Mouse (Mus musculus) thymus, postnatal 0 days (tissue): ENCODE data around the gene Hras. TPM values are rescaled to one million over a fixed set of nuclear protein-coding genes. Genes with fewer than 3 reads are reported as not detected.
A peak's percentile ranks its signal among the peaks of the same experiment; 100 is the strongest.

ENCODE experiments used
- DNase-seq: peaks from one replicate; pipeline ENCODE4 v3.0.0-alpha.2; 2015; ENCODE audit warnings: low spot score
- polyA plus RNA-seq: library from polyadenylated mRNA; unstranded; fragments of >200 nt; fragmentation: Nextera tagmentation; extraction: Ambion mirVana; gene quantifications from 2 replicates; pipeline ENCODE4 v1.2.1, GENCODE M21; 2015

Hras gene
- polyA plus RNA-seq, 1 experiment from 2014 or later: 66.5 TPM

DNA sequence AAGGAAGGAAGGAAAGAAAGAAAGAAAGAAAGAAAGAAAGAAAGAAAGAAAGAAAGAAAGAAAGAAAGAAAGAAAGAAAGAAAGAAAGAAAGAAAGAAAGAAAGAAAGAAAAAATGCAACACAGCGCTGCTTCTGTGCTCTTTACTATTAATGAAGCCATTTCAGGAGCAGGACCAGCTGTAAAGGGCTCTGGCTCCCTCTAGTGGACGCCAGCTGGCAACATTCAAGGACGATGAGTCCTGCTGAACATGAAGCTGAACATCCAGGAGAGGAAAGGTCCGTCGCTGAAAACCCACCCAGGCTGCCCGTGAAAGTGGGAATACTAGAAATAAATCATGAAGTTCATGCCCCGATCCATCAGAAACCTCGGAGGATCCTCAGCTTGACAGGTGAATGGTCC lies 17.6 kb downstream of the Hras start:
- DNase-seq: peak; percentile 85

DNA sequence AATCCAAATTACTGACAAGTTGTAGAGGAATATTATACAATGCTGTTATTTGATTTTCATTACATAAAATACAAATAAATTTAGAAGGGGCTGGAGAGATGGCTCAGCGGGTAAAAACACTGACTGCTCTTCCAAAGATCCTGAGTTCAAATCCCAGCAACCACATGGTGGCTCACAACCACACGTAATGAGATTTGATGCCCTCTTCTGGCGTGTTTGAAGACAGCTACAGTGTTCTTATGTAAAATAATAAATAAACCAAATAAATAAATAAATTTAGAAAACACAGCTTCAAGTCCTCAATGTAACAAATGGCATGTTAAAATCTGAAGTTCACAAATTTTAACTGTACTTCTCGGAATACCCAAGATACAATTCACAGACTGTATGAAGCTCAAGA lies 18.7 kb downstream of the Hras start:
- DNase-seq: no peak

DNA sequence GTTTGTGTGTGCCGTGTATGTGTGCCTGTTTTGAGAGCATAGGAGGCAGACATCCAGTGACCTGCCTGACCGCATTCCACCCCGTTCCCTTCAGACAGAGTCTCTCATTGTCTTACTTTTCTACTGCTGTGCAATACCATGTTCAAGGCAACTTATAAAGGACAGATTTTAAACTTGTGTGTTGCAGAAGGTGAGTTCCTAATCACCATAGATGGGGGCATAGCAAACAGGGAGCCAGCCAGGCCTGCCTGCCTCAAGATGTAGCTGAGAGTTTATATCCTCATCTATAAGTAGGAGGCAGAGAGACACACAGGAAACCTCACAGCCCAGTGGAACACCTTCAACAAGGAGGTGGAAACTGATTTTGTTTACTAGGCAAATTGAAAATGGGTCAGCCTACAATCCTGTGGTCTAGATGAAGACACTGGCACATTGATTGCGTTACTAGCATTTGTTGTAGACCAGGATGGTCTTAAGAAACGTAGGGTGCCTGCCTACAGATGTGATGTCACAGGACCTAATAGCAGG lies 20.4 kb downstream of the Hras start:
- DNase-seq: no peak

DNA sequence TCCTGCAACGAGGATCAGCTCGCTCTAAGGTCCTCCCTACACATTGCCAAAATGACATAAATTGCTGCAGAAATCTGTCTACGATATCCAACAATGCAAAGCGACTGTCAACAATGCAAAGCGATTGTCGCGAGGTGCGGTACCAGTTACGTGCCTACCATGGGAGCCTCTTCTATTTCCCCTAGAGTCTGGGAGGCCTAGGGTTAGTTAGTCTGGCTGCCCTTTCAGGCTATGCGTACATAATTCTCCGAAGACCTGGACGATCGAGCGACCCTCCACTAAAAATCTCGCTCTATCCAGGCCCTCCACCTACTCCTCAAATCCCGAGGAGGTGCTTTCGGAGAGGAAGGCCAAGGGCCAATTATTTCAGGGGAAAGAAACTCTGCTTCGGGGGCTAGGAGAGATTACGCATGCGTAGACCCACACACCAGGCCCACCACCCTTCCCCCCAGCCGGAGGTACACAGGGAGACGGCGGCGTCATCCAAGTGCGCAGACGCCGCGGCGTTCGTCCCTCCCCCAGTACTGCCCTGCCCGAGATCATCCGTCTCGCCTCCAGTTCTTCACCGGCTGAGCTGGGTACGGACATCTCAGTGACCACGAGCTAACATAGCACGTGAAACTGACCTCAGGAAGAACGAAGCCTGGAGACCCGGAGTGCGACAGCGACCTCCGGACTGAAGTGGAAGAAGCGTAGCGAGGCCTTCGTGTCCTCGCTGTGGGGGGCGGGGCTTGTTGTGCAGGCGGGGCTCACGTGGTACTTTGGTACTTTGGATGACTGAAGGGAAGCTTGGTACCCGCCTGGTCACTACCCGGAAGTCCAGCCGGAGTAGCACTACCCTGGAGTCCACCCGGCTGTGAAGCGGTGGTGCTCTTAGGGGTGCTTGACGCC lies 21.4 kb downstream of the Hras start, which contains the start of gene Rnh1:
Rnh1 (minus strand) TSS at position 742 of the 891 bp plus-strand sequence.
- peak; percentile 95 for DNase-seq

DNA sequence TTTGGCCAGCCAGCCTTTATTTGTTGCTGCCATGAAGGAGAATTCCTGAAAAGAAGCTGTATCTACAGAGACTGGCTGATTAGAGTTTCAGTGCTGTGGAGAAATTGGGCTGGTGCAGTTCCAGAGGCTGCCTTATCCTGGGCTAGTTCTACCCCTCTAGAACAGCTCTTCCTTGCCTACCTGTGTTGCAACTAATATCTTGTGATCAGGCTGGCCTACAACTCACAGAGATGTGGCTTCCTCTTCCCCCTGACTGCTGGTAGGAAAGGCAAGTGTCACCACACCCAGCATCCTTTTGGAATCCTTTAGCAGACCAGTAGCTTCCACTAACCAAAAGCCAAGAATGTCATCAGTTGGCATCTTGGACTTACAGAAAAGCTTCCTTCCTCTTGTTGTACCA lies 23.9 kb downstream of the Hras start:
- DNase-seq: no peak

DNA sequence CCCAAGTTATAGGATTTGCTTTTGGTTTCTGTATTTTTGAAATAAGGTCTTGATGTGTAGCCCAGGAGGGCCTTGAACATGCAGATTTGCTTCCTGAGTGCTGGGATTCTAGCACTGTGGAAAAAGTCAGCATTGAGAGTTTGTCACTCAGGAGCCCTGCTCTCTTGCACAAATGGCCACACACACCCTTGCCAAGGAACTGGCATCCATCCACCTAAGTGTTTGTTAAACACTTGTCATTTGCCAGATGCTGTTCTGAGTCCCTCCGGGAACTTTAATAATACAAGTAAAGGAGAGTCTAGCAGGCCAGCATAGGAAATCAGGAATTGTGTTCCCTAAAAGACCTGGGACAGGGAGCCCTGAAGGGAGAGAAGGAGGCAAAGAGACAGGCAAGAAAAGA lies 24.5 kb downstream of the Hras start:
- DNase-seq: no peak

DNA sequence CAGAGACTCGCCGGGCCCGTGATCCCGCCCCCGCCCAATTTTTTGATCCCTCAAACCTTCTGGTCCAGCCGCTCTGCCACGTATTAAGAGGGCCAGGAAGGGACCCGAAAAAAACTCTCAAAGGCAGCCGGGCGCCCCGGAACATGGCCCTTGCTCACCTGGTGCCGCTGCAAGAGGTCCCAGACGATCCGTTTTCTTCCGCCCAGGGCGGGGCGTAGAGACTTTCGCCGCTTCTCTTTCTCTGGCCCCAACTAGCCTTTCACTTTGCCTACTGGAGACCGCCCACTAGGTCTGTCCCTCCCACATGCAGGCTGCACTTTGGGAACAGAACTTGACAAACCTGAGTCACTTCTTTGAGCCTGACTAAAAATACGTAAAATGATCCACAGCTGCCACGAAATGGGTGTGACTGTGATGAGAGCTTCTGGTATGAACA lies 25.3 kb downstream of the Hras start:
- DNase-seq: peak; percentile 41

DNA sequence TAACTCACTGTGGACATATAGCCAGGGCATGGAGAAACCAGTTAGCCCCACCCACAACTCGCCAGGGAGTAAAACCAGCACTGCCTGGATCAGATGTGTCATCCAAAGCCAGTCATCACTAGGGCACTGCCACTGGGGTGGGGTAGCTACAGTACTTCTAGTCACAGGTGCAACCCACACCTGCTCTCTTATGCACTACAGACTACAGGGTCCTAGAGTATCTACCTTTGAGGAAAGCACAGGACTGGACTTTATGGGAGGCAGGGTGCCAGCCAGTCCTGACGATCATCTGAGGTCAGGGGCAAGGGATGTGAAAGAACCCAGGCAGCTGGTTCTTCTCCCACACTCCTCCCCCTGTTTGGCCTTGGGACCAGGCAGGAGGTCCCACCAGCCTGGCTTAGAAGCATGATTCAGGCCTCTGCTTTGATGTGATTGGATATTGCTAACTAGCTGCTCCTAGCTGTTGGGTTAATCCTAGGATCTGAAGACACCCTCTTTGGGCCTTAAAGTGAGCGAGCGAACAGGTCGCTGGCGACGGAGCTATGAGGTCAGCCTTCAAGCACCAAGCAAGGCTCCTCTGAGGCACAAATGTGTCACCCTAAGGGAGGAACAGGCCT lies 25.8 kb downstream of the Hras start:
- no peak for DNase-seq

DNA sequence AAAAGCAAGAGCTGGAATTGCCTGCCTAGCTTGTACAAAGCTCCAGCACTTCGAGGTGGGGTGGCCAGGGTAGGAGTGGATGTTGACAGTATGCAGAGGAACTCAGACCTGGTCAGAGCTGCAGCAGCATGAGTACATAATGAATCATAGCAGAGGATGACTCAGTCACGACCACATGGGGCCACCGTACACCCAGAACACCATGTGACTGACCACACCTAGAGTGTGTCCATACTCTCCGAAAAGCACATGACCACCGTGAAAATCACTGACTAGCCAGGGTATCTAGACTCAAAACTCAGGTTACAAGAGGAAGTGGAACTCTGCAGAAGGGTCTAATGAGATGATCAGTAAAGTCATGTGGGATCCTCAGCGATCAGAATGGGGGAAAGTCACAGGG lies 29.0 kb downstream of the Hras start:
- no peak for DNase-seq

DNA sequence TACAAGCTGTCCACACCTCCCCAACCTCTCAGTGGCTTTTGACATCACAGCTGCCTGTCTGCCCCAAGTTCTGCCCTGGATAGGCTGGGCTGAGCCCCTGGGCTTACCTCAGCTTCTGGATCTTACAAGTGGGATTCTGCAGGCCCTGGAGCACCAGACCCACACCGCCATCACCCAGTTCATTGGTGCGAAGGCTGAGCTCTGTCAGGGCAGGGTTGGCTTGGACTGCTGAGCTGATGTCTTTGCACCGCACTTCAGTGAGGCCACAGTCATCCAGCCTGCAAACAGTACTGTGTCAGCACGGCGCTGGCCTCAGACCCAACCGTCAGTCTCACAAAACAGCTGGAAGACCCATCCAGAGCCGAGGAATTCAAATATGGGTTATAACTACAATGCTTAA lies 29.4 kb downstream of the Hras start:
- no peak for DNase-seq

DNA sequence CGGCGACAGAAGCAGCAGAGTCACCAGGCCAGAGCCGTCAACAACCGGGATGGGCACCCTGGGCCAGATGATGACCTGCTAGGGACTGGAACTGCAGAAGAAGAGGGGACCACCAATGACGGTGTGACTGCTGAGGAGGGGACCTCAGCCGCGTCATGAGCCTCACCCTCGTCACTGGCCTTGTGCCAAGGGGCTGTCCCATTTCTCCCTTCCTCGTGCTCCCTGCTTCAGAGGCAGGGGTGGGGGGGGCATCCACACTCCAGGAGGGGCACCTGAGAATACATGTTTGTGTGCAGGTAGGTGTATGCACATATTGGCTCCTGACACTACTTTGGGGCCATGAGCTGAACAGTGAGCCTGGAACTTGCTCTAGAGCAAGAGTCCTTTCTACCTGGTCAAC lies 38.4 kb downstream of the Hras start:
- DNase-seq: no peak

DNA sequence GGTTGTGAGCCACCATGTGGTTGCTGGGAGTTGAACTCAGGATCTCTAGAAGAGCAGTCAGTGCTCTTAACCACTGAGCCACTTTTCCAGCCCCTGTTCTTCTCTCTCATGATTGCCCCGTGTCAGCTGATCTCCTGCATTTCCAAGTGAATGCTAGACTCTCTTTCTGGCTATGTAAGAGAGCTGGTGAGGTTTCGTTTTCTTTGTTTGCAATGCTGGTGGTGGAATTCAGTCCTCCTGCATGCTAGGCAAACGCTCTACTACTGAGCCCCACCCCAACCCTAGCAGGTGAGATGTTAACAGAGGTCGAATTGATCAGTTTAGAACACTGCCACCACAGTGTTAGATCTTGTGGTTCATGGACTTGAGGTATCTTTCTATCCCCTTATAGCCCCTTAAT lies 45.2 kb downstream of the Hras start:
- no peak for DNase-seq

DNA sequence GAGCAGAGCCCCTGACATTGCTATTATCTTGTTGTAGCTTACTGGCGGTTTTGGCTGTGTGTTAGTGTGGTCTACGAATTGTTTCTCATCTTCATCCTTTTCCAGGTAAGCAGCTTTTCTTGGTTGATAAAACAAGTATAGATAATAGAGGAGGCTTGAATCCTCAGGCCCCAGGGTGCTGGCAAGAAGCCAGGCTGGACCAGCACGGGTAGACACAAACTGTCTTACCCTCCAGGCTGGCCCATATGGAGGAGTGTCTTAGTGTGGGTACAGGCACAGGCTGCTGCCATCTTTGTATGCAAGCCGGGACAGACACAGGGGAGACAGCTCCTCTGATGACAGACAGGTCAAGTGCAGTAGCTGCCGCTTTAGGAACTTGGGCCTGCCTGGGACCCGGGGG lies 46.8 kb downstream of the Hras start:
- DNase-seq: no peak

DNA sequence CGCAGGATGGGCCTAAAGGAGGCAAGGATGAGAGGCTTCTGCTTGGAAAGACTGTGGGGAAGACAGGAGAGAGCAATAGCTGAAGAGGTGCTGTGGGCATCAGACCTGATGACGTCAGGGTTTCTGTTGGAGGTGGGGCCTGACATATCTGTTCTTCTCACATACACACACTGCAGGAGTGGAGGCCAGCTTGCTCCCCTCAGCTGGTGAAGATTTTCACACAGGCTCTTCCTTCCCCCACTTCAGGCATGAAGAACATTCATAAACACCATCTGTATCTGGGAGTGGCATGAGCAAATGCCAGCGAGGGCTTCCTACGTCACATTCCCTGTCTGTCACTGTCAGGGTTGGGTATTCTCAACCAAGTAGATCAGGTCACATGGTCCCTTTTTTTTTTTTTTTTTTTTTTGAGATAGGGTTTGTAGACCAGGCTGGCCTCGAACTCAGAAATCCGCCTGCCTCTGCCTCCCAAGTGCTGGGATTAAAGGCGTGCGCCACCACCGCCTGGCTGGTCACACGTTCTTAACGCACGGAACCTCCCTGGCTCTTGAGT lies 47.7 kb downstream of the Hras start:
- no peak for DNase-seq

DNA sequence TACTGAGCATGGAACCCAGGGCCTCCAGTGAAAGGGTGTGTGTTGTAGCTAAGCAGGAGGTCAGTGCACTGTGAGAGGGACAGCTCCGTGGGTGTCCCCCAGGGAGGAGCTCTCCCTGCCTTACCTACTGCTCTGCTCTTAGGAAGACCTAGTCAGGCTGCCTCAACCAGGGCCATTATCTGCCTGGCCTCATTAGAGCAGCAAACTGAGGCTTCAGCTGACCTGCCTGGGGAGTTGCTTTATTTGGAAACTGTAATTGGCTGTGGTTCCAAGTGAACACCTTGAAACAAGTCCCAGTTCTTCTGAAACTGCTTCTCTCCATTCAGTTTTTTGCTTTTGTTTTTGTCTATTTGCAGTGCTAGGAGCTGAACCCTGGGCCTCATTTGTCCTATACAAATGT lies 48.4 kb downstream of the Hras start:
- DNase-seq: no peak

DNA sequence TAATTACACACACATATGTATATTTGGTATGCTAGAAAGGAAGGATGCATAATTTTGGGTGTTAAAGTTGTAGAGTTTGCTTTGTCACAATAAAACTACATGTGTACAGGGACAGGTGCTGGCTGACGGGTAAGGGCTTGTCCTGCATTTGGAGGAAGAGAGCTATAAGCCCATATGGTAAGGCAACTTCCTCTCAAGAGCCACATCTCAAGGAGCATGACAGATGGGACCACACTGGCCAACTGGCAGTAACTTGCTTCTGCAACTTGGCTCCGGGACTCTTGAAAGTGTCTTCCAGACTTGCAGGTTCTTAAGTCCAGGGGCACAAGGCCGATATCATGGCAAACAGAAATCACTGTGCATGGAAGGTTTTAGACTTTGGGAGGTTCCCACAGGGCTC lies 49.2 kb downstream of the Hras start:
- DNase-seq: no peak

DNA sequence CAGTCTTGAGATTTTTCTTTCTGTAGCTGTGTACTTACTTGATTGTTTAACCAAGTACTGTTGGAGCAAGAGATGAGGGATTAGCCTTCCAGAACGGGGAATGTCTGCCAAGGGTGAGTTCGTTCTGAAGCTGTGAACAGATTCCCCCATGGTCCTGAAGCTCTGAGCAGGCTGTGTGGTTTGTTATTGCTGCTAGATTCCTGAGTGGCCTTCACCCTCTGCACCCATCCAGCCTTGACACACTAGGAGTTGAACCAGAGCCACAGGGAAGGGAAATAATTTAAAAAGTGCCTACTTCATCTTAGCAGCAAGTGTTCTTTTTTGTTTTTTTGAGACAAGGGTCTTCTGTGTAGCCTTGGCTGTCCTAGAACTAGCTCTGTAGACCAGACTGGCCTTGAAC lies 49.9 kb downstream of the Hras start:
- DNase-seq: no peak

DNA sequence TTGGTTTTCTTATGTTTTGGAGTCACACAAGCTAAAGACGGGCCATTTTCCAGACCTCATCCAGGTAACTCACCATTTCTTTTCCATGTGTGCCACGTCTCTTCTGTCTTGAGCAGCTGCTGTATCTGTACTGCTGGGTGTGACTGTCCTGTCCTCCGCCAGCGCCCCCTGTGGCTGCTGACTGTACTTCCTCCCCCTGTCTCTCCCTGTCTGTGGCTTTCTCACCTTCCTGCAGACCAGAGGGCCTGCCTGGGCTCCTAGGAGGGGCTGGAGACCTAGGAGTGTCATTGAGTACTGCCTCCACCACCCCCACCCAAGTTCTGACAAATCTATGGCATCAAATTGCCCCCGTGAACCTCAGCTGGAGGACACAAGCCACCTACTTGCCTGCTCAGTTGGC lies 50.7 kb downstream of the Hras start:
- peak; percentile 64 for DNase-seq

DNA sequence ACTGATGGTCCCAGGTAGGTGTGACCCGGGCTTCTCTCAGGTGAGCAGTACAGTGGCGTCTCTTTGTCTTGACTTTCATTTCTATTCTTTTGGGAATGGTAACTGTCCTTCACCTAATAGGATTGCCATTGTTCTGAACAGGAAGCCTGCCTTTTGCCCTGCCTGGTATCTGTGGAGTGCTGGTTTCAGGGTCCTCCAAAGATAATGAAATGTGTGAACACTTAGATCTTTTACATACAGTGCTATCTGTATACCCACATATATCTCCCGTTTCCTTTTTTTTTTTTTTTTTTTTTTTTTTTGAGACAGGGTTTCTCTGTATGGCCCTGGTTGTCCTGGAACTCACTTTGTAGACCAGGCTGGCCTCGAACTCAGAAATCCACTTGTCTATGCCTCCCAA lies 52.5 kb downstream of the Hras start:
- no peak for DNase-seq
